Mouse (Mus musculus): ENCODE results near the gene Cdkn2d.
"Not testable (repeated sequence)": the region's sequence is repeated elsewhere in the genome, so short reads cannot be mapped to it uniquely, and the experiment has no call there.

Gene Cdkn2d

DNA sequence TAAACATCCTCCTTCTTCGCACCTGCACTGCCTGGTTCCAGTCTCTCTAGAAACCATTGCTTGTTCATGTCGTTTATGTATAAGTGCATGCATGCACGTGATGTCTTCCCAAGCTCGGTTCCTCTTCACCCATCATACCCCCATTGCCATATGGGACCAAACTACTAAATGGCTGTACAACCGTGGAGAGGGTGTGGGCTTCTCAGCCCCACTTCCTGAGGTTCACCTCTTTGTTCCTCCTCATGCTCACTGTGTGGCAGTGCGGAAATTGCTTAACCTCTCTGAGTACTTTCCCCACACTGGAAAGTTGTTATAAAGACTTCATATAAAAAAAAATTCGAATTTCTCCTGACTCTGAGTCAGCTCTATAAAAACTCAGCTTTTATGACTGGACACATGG is 25.5 kb upstream of the Cdkn2d start:
- no peak for DNase-seq

DNA sequence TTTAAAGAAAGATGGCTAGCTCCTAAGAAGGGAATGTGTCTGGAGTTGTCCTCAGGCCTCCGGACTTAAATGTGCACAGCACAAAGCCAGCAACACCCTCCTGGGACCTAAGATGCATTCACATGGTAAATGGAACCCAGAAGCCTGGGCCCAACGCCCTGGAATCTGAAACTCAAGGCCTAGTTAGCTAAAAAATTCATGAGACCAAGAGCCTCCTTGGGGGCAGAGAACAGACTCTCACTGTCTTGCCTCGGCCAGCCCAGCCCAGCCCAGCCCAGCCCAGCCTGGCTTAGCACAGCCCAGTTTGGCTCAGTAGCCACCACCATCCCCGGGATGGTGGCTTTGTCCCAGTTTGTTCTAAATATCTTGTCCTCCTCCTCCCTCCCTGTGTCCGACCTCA is 24.2 kb upstream of the Cdkn2d start:
- DNase-seq: no peak

DNA sequence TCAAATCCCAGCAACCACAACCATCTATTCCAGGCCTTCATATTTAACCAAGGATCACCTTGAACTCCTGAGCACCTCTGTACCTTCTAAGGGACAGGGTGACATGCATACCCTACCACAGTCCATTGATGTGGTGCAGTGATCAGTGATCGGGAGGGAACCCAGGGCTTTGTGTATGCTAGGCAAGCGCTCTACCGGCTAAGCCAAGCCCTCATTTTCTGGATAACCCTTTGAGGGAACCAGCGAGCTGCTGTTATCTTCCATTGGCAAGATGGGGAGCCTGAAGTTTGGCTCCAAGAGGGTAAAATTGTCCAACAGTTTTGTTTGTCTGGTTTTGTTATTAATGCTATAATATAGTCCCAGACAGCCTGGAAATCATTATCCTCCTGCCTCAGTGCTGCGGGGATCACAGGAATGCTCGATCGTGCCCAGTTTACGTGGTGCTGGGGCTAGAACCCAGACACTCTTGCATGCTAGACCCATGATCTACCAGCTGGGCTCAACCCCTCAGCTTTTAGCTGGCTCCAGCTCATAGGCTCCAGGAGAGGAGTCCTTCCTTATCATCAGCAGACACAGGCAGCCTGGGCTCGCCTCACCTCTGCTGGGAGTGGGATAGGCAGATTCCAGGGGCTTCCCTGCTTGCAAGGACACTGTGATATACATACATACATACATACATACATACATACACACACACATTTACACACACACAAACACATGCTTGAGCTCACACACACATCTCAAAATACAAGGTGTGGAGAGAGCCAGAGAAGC is 23.3 kb upstream of the Cdkn2d start:
- no peak for DNase-seq

DNA sequence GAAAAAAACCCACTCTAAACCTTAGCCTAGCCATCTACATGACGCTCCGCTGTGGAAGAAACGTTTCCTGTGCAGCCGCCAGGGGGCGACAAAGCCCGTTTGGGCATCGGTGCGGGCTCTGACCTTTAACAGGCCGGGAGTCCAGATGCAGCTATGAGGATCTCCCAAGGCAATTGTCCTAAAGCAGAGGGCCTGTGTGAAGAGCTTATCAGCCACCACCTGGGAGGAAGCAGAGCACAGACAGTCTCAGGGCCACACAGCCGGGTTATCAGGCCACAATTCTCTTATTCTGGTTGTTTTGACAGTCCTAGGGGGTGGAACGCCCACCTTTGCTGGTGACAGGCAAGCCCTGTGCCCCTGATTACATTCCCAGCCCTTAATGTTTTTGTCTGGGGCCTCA is 22.2 kb upstream of the Cdkn2d start:
- peak; percentile 88 for DNase-seq

DNA sequence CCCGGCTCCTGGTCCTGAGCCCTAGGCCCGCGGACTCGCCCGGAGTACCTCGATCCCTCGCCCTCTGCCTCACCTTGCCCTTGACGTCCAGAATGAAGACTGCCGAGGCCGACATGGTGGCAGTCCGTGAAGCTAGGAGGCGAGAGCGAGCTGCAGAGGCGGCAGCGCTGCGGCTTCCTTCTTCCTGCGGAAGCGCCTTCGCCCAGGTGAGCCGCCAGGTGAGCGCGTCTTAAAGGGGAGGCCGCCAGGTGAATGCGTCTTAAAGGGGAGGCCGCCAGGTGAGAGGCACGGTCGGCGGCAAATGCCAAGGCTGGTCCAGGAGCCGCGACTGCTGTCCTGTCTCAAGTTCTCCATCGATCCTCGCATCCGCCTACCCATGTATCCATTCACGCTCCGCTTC is 20.9 kb upstream of the Cdkn2d start, which contains the start of gene Ap1m2:
Ap1m2 (minus strand) TSS at position 204 of the 400 bp plus-strand sequence.
- DNase-seq: no peak

DNA sequence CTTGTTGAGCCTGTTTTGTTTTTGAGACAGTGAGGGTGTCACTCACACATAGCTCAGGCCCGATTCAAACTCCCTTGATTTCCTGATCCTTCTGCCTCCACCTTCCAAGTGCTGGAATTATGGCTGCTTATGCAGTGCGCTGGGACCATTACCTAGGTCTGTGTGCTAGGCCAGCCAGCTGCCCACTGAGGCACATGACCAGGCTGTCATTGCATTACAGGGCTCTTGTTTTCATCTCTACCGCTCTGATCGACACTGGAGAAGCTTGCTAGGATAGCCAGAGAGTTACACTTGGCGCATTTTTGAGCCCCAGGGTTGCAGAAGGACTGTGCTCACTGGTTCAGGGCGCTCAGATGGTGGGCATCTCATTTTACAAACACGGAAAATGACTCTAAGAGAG is 20.5 kb upstream of the Cdkn2d start:
- no peak for DNase-seq

DNA sequence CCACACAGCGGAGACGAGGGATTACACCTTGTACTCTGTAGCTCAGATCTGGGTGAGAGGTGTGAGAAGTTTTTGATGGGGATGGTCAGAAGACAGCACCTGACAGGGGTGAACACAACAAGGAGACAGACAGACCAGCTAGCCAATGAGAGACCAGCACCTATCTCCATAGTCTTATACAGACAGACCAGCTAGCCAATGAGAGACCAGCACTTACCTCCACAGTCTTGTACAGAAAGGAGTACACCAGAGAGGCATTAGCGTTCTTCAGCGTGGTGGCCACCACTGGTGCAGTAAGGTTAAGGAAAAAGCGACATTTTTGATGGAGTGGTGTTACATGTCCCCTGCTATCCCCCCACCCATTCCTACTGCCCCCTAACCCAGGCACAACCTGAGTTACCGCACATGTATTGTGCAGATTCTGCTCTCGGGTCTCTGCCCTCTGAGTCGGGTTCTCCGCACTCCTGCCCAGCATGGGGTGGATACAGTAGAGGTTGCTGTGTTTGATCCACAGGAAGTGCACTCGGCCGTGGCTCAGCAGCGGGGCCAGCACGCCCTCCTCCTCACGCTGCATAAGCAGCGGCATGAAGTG is 18.0 kb upstream of the Cdkn2d start:
- DNase-seq: no peak

DNA sequence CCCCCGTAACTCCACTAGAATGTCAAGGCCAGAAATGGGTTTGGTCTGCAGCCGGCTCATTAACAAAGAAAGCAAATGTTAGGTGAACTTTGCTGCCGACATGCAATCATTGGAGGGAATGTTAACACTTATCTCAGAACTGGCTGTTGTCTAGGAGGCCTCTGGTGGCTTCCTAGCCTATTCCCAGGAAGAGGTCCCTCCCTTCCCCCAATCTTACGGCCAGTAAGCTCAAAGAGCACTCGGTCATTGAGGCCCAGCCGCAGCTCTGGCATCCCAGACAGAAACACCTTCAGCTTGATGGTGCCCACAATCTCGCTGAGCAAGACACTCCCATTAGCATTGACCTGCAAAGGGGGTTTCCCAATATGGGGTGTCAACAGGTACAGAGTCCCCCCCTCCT is 13.9 kb upstream of the Cdkn2d start:
- DNase-seq: no peak

DNA sequence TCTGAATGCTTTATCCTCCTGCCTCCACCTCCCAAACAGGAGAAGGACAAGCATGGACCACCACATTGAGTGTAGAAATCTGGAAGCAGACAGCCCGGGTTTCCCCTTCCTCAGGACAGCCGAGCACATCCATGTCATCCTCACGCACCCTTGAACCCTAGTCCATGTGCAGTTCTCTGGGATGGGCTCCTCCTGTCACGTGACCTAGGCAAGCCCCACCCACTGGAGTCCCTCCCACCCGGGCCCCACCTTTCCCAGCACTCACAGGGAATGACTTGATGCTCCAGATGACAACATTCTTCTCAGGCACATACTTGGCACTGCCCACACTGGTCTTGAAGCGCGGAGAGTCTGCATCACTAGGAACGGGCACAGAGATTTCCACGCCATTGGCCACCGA is 7.8 kb upstream of the Cdkn2d start:
- no peak for DNase-seq

DNA sequence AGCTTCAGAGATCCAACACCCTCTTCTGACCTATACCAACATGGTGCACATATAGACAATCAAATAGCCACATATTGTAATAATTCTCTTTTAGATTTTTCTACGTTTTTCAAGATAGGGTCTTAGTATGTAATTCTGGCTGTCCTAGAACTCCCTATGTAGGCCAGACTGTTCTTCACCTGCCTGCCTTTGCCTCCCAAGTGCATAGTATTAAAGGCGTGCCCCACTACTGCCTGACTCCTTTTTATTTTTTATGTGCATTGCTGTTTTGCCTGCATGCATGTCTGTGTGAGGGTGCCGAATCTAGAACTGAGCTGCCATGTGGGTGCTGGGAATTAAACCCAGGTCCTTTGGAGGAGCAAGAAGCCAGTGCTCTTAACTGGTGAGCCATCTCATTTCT is 1.1 kb upstream of the Cdkn2d start:
- no peak for DNase-seq

DNA sequence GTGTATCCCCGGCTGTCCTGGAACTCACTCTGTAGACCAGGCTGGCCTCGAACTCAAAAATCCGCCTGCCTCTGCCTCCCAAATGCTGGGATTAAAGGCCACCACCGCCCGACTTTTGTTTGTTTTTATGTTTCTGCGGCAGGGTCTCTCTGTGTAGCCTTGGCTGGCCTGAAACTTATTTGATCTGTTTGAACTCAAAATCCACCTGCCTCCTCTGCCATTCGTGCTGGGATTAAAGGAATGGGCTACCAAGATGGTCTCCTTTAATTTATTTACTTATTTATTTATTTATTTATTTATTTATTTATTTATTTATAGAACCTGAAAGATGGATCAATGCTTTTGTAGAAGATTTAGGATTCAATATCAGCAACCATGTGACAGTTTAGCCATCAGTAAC is 661 bp upstream of the Cdkn2d start:
- DNase-seq: not testable (repeated sequence)

DNA sequence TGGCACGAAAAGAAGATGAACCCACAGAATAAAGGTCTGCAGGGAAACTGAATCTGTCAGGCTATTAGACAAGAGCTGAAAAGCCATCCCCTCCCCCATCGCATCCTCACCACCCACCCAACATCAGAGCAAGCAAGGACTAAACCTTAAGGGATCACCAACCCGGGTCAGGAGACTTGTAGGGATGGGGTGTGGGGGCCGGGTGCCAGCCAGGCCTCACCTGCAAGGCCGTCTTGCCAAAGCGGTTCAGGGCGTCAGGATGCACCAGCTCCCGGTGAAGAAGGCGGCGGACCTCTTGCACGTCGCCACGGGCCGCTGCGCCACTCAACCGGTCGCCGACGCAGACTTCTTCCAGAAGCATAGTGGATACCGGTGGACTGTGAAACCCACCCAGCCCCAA is 618 bp downstream of the Cdkn2d start:
- no peak for DNase-seq

DNA sequence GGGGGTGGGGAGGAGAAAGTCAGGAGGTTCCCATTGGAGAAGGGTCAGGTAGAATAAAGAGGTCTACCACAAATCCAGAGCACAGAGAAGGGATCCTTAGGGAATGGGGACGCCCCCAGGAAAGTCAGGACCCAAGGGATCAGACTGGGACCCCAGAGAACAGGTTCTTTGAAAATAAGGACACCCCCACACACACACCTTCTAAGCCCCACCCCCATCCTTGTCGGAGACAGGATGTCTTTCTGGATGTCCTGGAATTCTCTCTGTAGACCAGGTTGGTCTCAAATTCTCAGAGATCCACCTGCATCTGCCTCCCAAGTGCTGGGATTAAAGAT is 1.9 kb downstream of the Cdkn2d start:
- DNase-seq: no peak

DNA sequence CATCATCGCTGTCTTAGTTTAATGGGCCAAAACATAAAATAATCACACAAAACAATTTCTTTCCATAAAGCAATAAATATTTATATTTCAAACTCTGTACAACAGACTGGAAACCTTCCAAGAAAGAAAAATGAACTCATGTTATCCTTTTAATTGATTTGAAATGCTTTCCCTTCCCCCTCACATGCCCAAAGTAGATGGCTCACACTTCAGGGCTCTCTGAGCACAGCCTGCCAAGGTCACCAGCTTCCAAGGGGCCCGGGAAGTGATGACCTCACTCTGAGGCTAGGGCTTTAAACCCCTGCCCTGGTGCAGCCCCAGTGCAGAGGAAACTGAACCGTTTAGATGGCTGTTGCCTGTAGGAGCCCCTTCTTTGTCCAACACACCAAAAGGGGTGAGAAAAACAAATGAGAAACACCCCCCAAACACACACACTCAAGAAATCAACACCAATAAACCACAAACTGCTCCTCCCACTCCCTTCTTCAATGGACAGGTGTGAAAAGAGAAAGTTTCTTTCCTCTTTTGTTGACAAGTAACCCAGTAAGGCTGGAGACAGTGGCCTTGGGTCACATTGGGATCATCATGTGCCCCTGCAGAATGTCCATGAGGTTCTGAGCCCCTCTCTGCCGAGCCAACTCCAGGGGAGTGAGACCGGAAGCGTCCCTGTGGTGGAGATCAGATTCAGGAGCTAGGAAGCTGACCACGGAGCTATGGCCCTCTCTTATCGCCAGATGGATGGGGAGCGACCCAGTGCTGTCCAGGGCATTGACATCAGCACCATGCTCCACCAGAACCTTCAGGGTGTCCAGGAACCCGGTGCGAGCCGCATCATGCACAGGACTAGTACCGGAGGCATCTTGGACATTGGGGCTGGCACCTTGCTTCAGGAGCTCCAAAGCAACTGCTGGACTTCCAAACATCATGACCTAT is 2.5 kb downstream of the Cdkn2d start:
- DNase-seq: no peak

DNA sequence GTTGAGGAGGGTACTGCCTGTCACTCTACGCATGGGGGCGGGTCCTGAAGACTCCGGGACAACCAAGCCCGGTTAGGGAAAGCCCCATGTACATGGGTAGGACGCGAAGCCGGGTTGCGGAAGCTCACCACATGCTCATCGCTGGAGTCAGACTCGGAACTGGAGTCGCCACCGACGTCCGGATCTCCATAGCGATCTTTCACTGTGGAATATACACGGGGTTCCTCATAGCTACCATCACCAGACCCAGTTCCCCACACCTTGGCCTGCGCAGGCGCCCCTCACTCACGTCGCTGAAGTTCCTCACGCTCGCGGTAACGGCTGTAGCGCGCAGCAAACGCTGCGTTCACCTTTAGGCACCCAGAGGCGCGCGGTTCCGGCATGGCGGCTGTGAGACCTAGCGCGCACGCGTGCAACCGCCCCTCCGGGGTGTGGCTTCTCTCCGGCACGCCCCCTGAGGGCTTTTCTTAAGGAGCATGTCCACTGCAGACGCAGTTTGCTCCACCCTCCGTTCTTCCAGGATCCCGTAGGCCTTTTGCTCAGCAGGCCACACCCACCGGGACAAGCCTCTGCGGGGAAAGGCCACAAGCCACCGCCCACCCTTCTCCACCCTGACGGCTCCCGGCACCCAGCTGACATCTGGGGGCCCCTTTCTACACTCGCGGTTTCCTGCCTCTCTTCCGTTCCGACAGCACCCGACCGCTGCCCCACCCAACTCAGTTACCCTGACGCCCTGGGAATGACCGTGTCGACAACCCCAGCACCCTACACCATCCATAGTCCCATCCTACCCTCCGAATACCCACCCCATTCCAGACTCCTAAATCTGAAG is 3.4 kb downstream of the Cdkn2d start, which contains the start of gene Kri1:
Kri1 (minus strand) TSS at position 399 of the 832 bp plus-strand sequence.
- peak; percentile 96 for DNase-seq

DNA sequence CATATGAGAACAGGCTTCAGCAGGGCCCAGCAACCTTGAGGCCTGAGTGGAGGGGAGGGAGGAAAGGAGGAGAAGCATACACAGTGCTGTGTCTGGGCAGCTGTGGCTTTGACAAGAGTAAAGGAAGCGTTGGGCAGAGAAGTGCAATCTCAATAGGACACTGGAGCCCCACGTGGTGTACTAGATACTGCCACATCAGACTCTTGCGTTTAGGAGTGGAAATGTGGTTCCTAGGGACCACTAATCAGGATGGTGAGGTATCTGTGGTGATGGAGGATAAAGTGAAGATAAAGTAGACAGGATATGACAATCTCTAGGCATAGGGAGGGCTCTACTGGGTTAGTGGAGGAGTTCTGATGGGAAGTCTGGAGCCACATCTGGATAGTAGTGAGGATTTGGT is 4.5 kb downstream of the Cdkn2d start:
- no peak for DNase-seq

DNA sequence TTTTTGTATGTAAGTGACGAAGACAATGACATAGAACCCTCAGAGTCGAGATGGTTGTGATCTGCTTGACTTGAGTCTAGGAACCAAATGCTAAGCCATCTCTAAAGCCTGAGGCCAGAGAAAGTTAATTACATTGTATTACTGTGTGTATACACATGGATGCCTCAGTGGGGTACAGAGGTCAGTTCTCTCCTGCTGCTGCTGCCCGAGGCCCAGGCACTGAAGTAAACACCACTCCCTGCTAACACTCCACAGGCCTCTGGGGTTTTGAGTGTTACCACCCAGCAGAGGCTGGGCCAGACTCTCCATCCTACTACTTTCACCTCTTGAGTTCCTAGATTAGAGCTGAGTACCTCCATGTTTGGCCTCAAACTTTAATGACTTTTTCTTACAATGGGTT is 7.2 kb downstream of the Cdkn2d start:
- no peak for DNase-seq

DNA sequence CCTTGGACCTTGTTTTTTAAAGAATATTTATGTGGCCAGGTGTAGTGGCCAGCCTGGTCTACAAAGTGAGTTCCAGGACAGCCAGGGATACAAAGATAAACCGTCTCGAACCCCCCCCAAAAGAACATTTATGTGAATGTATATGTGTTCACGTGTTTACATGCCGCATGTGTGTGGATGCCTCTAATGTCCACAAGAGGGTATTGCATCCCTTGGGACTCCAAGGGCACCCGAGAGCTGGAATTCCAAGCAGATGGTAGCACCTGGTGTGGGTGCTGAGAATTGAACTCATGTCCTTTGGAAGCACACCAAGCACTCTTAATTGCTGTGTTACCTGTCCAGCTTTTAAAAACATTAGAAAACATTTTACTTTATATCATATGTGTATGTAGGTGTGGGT is 7.6 kb downstream of the Cdkn2d start:
- no peak for DNase-seq

DNA sequence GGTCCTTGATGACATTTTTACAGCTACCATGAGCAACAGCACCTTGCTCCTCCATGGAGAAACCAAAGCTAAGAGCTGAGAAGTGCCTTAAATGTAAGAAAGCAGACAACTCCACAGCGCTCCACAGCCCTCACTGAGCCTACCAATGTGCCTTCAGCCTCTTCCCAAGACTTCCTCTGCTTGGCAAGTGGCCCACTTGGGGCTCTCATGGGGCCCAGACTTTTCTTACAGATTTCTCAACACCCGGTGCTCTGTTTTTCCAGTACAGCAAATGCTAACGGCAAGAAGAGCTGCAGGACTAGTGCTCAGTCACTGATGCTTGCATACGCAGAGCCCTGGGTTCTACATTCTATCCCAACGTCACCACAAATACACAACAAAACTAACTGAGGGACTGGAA is 13.4 kb downstream of the Cdkn2d start:
- no peak for DNase-seq

DNA sequence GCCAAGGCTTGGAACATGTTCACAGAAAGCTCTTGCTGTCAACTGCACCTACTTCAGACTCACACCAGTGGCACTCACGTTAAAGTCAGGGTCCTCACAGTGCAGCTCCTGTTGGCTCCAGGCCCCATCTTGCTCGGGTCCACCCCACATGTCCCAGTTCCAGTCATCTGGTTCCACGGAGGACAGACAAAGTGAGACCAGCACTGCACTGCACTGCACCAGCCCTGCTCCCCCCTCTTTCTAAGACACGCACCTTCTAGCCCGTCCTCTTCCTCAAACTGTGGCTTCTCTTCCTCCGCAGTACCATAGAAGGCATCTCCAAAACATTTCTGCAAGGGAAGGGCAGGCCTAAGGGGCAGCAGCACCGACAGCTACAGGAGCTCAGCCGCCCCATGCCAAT is 14.9 kb downstream of the Cdkn2d start:
- no peak for DNase-seq

DNA sequence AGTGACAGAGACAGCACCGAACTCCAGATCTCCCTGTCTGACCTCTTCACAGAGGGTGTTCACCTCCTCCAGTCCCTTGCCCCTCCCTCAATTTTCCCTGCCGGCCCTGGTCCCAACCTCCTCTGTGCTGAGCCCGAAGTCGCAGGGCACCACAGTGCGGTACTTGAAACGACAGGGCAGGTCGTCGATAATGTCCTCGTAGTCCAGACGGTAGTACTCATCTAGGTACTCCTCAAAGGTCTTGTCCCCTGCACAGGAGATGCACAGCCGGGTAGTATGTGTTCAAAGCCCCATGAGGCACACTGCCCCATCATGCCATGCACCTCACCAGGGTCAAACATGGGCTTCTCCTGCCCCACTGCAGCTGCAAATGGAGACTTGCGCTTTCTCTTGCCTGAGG is 15.5 kb downstream of the Cdkn2d start:
- no peak for DNase-seq

DNA sequence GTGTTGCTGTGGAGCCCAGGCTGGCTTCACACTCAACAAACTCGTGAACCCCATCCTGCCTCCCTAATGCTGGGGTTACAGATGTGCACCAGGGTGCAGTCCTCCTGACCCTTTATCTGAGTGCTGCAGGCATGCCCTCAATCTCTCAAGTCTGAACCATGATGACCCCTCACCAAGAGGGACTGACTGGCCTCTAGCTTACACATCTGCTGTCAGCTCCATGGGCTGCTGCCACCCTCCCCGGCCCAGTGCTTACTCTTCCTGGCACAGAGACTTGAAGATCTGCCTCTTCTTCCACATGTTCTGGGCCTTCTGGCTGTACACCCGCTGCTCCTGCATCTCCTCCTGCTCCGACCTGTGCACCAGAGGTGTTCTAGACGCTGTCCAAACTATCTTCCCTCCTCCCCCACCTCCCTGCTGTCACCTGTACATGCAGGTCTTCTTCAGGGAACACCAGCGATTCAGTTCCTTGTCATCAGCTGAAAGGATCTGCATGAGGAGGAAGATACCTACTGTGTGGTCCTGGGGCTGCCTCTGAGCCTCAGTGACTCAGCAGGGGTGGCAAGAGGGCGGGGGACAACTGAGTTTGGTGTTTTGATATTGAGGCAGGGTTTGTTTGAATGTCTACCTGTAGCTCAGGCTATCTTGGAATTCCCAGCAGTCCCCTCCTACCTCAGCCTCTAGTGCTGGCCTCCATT is 16.0 kb downstream of the Cdkn2d start:
- DNase-seq: no peak
